Mouse (Mus musculus) MEL (cell line): ENCODE results near the gene Rsph4a. TPM values are rescaled to one million over a fixed set of nuclear protein-coding genes. Genes with fewer than 3 reads are reported as not detected.
"Not testable (repeated sequence)": the region's sequence is repeated elsewhere in the genome, so short reads cannot be mapped to it uniquely, and the experiment has no call there.

Source experiments
- DNase-seq: peaks from one replicate; pipeline ENCODE4 v3.0.0; 2011; ENCODE audit warnings: low read depth, low spot score
- H3K27ac ChIP-seq: 2 replicates; pipeline ENCODE4 v1.5.1; 2012; ENCODE audit warnings: low read depth, mild to moderate bottlenecking, control low read depth, low read length, moderate library complexity; ENCODE audit not compliant: control insufficient read depth
- H3K27me3 ChIP-seq, 2 experiments: fragments of 150-350 bp in 1 of 2; sonication (generic) in 1 of 2; 2 replicates each; pipeline ENCODE4 v1.6.1; 2012; ENCODE audit warnings: low read length in 2 of 2, mild to moderate bottlenecking in 2 of 2, improper control_type of control experiment in 1 of 2, moderate library complexity in 1 of 2; ENCODE audit not compliant: insufficient read depth in 2 of 2, control insufficient read depth in 1 of 2
- H3K36me3 ChIP-seq, 2 experiments: 2 replicates each; pipeline ENCODE4 v1.6.1; 2012 to 2014; ENCODE audit warnings: low read length in 2 of 2, improper control_type of control experiment in 1 of 2, inconsistent platforms in 1 of 2, mild to moderate bottlenecking in 1 of 2; ENCODE audit not compliant: insufficient read depth in 2 of 2, control insufficient read depth in 1 of 2
- H3K4me1 ChIP-seq, 2 experiments: fragments of 150-350 bp in 1 of 2; sonication (generic) in 1 of 2; 2 replicates each; pipeline ENCODE4 v1.6.1; 2012; ENCODE audit warnings: low read length in 2 of 2, improper control_type of control experiment in 1 of 2, mild to moderate bottlenecking in 1 of 2; ENCODE audit not compliant: insufficient read depth in 2 of 2, control insufficient read depth in 1 of 2
- H3K4me3 ChIP-seq, 2 experiments: fragments of 150-350 bp in 1 of 2; sonication (generic) in 1 of 2; 2 replicates each; pipeline ENCODE4 v1.5.1; 2012; ENCODE audit warnings: low read depth in 2 of 2, low read length in 2 of 2, mild to moderate bottlenecking in 2 of 2, moderate library complexity in 2 of 2, control low read depth in 1 of 2, improper control_type of control experiment in 1 of 2; ENCODE audit not compliant: control insufficient read depth in 1 of 2, insufficient read depth in 1 of 2
- H3K79me2 ChIP-seq: 2 replicates; pipeline ENCODE4 v1.6.1; 2012; ENCODE audit warnings: mild to moderate bottlenecking, low read length, moderate library complexity; ENCODE audit not compliant: control insufficient read depth, poor library complexity, insufficient read depth
- H3K9ac ChIP-seq: 2 replicates; pipeline ENCODE4 v1.6.1; 2012; ENCODE audit warnings: low read depth, mild to moderate bottlenecking, control low read depth, low read length, moderate library complexity; ENCODE audit not compliant: control insufficient read depth, poor library complexity, severe bottlenecking
- H3K9me3 ChIP-seq: fragments of 150-350 bp; sonication (generic); replicated peaks from 2 replicates; pipeline ENCODE4 v1.6.1; 2012; ENCODE audit warnings: mild to moderate bottlenecking, low read length, improper control_type of control experiment, moderate library complexity; ENCODE audit not compliant: insufficient read depth
- BHLHE40 ChIP-seq: IDR thresholded peaks from 2 replicates; pipeline ENCODE4 v1.6.1; 2012; ENCODE audit warnings: low read depth, mild to moderate bottlenecking, inconsistent platforms, low read length, improper control_type of control experiment, borderline replicate concordance
- E2F4 ChIP-seq: IDR thresholded peaks from 2 replicates; pipeline ENCODE4 v1.6.1; 2011; ENCODE audit warnings: low read depth, low read length, improper control_type of control experiment, borderline replicate concordance
- HCFC1 ChIP-seq: IDR thresholded peaks from 2 replicates; pipeline ENCODE4 v1.6.1; 2012; ENCODE audit warnings: low read depth, mild to moderate bottlenecking, inconsistent platforms, low read length, improper control_type of control experiment, moderate library complexity
- KAT2A ChIP-seq: conservative IDR thresholded peaks from 2 replicates; pipeline ENCODE4 v1.6.1; 2012; ENCODE audit warnings: low read depth, low read length, improper control_type of control experiment, inconsistent platforms
- MEF2A ChIP-seq: IDR thresholded peaks from 2 replicates; pipeline ENCODE4 v1.6.1; 2014; ENCODE audit warnings: low read depth, mild to moderate bottlenecking, inconsistent platforms, low read length, improper control_type of control experiment; ENCODE audit not compliant: poor library complexity, insufficient replicate concordance, severe bottlenecking; ENCODE audit errors: extremely low read depth
- MXI1 ChIP-seq: IDR thresholded peaks from 2 replicates; pipeline ENCODE4 v1.6.1; 2011; ENCODE audit warnings: mild to moderate bottlenecking, low read depth, low read length, improper control_type of control experiment
- POLR2AphosphoS2 ChIP-seq: IDR thresholded peaks from 2 replicates; pipeline ENCODE4 v1.6.1; 2011; ENCODE audit warnings: low read length, improper control_type of control experiment
- USF2 ChIP-seq, 2 experiments: IDR thresholded peaks; 2 replicates each; pipeline ENCODE4 v1.6.1; 2011 to 2012; ENCODE audit warnings: improper control_type of control experiment in 2 of 2, low read length in 2 of 2, borderline replicate concordance in 1 of 2, inconsistent platforms in 1 of 2, low read depth in 1 of 2, mild to moderate bottlenecking in 1 of 2; ENCODE audit not compliant: insufficient read depth in 1 of 2
- ZC3H11A ChIP-seq: IDR thresholded peaks from 2 replicates; pipeline ENCODE4 v1.6.1; 2012; ENCODE audit warnings: low read depth, mild to moderate bottlenecking, inconsistent platforms, low read length, improper control_type of control experiment
- polyA plus RNA-seq, 2 experiments: library from polyadenylated mRNA; stranded (reverse) in 1 of 2; unstranded in 1 of 2; fragments of >175 nt in 1 of 2; fragments of >200 nt in 1 of 2; gene quantifications; 2 replicates each; pipeline versions ENCODE4 v1.2.1 to v1.2.4; 2012; ENCODE audit warnings: low replicate concordance in 2 of 2, low read depth in 1 of 2; ENCODE audit not compliant: insufficient read length in 2 of 2, insufficient read depth in 1 of 2, missing spikeins in 1 of 2
- total RNA-seq: library from RNA; depleted of rRNA; stranded (reverse); fragments of 300-350 nt; gene quantifications from 2 replicates; pipeline ENCODE4 v1.2.3, GENCODE M21; 2012

Gene Rsph4a
- total and polyA plus RNA-seq, 3 experiments = not detected

GRCm38 (mm10) chr10:33872672-33873398, 32.1 kb upstream of the Rsph4a start:
- Histone ChIP-seq H3K79me2 (no peaks in the 10 kb centered on the region), H3K4me1 (no peaks in the 10 kb centered on the region), H3K27me3 (no peaks in the 10 kb centered on the region), H3K36me3 (no peaks in the 10 kb centered on the region), H3K9me3 (no peaks in the 10 kb centered on the region), H3K4me3 (no peak overlapping the region), H3K27ac (no peak overlapping the region), H3K9ac (no peak overlapping the region)
- no peak for DNase-seq
- TF ChIP-seq KAT2A (no peak), USF2 (IDR thresholded peaks at IDR 0.05; ENCODE audit: borderline replicate concordance in 1 of 2, insufficient read depth in 1 of 2, low read depth in 1 of 2, low read length in 2 of 2) (no peak), ZC3H11A (no peak), BHLHE40 (no peak)

GRCm38 (mm10) chr10:33882411-33882810, 22.5 kb upstream of the Rsph4a start:
- not testable (repeated sequence) for H3K9me3 ChIP-seq, H3K27ac ChIP-seq, H3K36me3 ChIP-seq, H3K79me2 ChIP-seq, H3K4me1 ChIP-seq, DNase-seq, H3K27me3 ChIP-seq, H3K9ac ChIP-seq, H3K4me3 ChIP-seq

GRCm38 (mm10) chr10:33901520-33901919, 3.4 kb upstream of the Rsph4a start:
- not testable (repeated sequence) for H3K4me3 ChIP-seq, H3K27me3 ChIP-seq, DNase-seq, H3K9ac ChIP-seq, H3K4me1 ChIP-seq, H3K79me2 ChIP-seq, H3K36me3 ChIP-seq, H3K9me3 ChIP-seq, H3K27ac ChIP-seq

- H3K36me3 ChIP-seq = no peaks in the 10 kb centered on the region
- no peak overlapping the region for H3K9ac ChIP-seq
- H3K27me3 ChIP-seq = no peaks in the 10 kb centered on the region
- no peak for DNase-seq
- TF ChIP-seq MXI1 (no peak), MEF2A (no peak), POLR2AphosphoS2 (no peak), HCFC1 (no peak), E2F4 (no peak)
- no peaks in the 10 kb centered on the region for H3K9me3 ChIP-seq
- no peaks in the 10 kb centered on the region for H3K79me2 ChIP-seq
- H3K4me3 ChIP-seq = no peak overlapping the region
- H3K27ac ChIP-seq = no peak overlapping the region
- H3K4me1 ChIP-seq = no peaks in the 10 kb centered on the region
Measured at GRCm38 (mm10) chr10:33905489-33905888, 578 bp downstream of the Rsph4a start.
